Mouse (Mus musculus) layer of hippocampus, adult 11-12 months (tissue): ENCODE results near the gene Tmem117.

ENCODE experiments used
- DNase-seq: peaks from one replicate; pipeline ENCODE4 v3.0.0; 2022; ENCODE audit warnings: low spot score

The Tmem117 gene

DNA sequence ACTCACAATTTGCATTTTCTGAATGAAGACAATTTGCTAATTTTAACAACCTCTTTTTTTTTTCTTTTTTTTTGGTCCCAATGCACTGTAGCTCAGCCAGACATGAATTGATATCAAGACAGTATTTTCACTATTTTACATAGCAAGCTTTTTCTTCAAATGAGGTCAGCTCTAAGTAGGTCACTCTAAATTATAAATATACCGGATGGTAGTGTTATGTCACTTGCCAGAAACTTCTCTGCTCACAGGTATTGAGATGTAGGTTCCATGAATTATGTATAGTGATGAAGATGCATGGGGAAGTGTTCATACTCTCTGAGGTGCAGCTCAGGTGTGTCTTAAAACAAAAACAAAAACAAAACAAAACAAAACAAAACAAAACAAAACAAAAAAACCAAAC lies 264.2 kb downstream of the Tmem117 start:
- no peak for DNase-seq

- no peak for DNase-seq
Measured at GRCm38 (mm10) chr15:94894086-94894485, 265.1 kb downstream of the Tmem117 start.

GRCm38 (mm10) chr15:94895681-94896080 lies 266.6 kb downstream of the Tmem117 start:
- no peak for DNase-seq

GRCm38 (mm10) chr15:94903188-94903587 lies 274.2 kb downstream of the Tmem117 start:
- no peak for DNase-seq

DNA sequence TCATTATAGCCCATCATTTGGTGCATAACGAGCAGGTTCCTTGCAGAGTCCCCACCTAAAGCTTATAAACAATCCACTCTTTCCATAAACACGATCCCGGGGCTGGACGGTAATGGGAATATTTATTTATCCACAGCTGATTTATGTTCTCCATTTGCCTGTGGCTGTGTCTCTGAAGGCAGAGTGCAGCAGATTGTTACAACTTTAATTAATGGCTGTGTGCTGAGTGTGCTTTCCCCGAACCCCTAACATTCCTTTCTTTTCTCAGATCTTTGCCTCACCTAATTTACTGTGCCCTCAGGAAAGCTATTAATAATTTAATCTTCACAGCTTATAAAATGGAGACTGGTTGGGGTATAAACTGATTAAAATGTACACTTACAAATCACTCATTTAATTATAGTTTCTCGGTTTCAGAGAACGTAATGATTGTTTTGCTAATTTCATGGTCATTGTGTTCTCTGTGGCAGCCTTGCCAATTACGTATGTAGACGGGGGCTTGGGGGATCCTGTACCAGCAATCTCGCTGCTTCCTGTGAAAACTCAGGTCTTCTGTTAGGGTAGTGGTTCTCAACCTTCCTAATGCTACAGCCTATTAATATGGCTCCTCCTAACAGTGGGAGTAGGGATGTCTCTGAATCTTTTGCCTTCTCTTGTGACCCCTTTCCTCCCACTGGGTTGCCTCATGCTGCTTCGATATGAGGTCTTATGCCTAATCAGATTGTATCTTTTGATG lies 275.8 kb downstream of the Tmem117 start:
- DNase-seq, result no peak

- DNase-seq, result no peak
Measured at GRCm38 (mm10) chr15:94921672-94922071, 292.6 kb downstream of the Tmem117 start.

DNA sequence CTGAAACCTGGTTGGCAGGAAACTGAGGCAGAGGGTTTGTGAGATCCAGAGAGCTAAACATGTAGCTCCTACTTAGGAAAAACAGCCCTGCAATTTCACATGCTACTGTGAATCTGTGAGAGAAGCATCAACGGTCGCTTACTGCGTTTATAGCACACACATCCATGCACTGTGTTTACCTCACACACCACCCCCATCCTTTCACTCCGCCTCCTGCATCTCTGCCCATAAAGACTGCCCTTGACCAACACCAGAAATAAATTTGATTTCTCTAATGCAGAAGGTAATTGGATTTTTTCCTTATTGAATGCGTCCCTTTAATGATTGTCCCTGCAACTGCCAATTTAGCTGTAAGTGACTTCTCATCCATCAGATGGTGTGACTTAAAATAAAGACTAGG lies 299.0 kb downstream of the Tmem117 start:
- no peak for DNase-seq

DNA sequence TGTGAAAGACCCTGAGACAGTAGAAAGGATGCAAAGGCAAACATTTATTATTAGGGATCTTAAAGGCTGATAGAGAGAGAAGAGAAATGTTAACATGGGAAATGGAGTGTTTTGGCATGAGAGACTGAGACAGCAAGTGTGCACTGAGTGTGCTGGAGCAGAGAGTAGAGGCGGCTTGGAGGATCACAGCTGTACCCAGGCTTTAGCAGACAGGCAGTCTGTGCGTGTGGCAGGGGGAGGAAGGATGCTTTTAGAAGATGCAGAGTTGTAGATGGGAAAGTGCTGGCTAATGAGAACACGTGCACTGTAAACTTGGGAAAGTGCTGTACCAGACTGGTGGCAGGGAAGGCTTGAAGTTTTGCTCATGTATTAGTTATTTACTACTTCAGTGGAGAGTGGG lies 301.7 kb downstream of the Tmem117 start:
- peak; percentile 11 for DNase-seq

DNA sequence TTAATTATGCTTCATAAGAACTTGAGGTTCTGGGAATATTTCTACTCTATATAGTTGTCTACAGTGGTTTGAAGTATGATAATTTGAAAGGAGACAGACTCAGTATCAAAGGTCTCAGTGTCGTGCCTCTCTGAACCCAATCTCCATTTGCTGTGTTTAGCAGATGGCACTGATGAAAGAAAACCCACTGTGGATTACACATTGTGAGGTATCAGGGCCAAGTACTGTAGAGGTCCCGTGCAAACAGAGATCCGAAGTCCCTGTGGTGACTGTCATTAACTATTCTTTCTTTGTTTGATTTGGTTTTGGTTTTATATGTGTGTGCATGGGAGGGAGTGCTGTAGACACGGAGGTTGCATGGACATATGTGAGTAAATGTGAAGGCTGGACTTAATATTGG lies 304.0 kb downstream of the Tmem117 start:
- no peak for DNase-seq

- no peak for DNase-seq
Measured at GRCm38 (mm10) chr15:94933480-94933879, 304.4 kb downstream of the Tmem117 start.

- DNase-seq, result no peak
Measured at GRCm38 (mm10) chr15:94941954-94942353, 312.9 kb downstream of the Tmem117 start.

GRCm38 (mm10) chr15:94942465-94942864 lies 313.4 kb downstream of the Tmem117 start:
- DNase-seq, result no peak

GRCm38 (mm10) chr15:94943891-94944290 lies 314.9 kb downstream of the Tmem117 start:
- DNase-seq, result no peak

DNA sequence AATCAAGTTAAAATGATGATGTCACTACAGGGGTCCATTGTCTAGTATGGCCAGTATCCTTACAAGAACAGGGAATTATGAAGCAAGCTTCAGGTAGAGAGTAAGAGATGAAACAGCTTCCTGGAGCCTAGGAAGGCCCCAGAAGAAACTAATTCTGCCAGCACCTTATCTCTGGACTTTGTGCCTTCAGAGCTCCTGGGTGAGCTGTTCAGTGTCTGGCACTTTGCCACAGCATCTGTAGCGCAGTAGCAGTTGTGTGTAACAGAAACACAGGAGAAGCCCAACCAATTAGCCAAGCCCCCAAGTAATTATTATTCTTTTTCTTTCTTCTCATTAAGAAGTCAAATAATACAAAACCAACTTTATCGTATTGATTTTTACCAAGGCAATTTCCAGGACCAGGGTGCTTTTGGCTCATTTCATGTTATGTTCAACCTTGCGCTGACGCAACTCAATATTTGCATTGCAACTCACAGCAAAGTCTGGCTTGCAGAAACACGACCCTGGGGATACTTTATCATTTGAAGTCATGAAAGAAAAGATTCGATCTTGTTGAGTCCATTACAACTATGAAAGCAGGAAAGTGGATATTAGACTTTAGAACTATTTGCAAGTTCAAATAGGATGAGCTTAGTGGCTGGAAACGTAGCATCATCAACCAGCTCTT lies 322.5 kb downstream of the Tmem117 start:
- DNase-seq, result no peak

- DNase-seq, result no peak
Measured at GRCm38 (mm10) chr15:94956697-94957096, 327.7 kb downstream of the Tmem117 start.

GRCm38 (mm10) chr15:94957202-94957601 lies 328.2 kb downstream of the Tmem117 start:
- no peak for DNase-seq

DNA sequence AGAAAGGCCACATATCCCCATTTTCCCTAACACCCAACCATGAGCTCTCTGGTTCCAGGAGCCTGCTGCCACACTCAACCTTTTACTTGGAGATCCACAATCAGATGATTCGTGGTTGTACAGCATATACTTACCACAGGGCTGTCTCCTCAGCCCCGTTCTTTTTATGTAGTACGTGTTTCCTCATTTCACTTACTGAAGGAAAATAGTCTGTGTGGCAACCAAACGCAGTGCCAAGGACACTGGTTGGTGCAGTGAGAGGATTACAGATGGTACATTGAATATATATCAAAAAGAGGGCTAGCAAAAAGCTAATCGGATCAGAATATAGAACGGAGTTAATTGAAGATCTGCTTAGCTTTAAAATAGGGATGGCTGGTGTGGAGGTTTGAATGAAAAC lies 338.0 kb downstream of the Tmem117 start:
- no peak for DNase-seq

- no peak for DNase-seq
Measured at GRCm38 (mm10) chr15:94968403-94969180, 339.6 kb downstream of the Tmem117 start.

DNA sequence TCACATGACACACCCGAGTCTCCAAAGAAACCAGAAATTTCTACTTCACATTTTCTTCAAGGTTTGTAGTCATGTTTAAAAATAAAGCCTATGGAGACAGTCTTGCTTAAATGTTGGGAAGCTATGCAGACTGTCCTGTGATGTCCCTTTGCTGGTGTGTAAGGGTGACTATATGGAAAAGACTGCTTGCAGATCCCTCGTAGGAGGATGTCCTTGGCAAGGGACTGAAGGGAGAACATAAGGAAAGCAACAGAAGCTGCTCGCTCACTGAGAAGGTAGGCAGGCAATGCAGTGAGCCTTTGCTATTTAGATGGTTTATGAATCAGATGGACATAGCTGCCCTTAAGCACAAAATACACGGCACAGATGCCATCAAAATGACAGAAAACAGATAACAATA lies 352.8 kb downstream of the Tmem117 start:
- no peak for DNase-seq

GRCm38 (mm10) chr15:94995352-94995751 lies 366.3 kb downstream of the Tmem117 start:
- no peak for DNase-seq

- peak; percentile 28 for DNase-seq
Measured at GRCm38 (mm10) chr15:95005121-95005824, 376.2 kb downstream of the Tmem117 start.

DNA sequence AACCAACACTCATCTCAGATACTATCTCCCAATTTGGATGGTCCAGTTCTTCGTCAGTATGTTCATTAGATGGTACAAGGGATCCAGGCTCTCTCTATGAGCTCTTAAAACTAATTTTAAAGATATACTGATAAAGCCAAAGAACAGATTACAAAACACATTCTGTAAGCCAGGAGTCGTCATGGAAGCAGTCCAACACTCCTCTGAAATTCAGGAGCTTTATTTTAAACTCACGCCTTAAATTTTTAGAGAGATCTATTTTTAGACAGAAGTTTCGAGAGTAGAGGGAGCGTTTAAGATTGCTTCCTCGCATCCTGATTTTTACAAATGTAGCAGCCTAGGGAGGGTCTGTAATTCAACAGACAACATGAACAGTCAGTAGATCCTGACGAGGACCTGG lies 393.2 kb downstream of the Tmem117 start:
- DNase-seq, result peak; percentile 37
